Mouse (Mus musculus): ENCODE measurements around the gene Mprip.
"Not testable (repeated sequence)": the region's sequence is repeated elsewhere in the genome, so short reads cannot be mapped to it uniquely, and the experiment has no call there.

Gene Mprip

DNA sequence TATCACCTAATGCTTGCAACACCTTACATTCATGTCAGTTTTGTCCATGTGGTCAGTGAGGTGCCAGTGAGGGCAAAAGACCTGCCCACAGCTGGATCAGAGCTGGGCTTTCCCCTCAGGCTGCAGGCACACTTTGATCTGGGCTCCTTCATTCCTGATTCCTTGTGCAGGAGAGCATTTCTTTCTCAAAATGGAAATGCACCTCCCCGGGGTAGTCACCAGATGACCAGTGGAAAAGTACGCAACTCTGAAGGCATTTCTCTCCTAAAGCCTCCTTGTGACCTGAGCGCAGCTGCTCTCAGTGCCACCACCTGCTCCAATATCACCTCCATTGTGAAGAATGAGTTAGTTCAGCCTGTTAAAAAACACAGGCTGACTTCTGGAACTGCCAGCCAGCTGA is at the start of gene Mprip:
Mprip (plus strand) TSS at position 301 of the 400 bp plus-strand sequence.
- DNase-seq: peak; percentile 48

- no peak for DNase-seq
Observed at GRCm38 (mm10) chr11:59611646-59612045, 49.5 kb upstream of the Mprip start.

DNA sequence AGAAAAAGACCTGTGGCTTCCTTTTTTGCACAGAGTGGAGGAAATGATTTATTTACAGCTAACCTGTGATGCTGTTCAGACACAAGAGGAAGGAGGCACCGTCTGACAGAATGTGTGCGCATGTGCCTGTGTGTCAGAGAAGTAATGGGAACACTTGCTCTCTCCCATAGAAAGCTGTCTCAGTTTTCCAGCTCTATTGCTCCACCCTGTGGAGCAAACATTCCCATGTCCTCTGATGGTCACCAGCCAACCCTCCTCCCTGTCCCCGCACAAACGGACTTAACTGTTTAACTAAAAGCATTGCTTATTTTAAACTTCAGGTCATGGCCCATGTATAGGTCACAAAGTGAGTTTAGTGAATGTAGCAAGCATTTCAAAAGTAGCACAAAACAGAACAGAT is 47.0 kb upstream of the Mprip start:
- peak; percentile 47 for DNase-seq

DNA sequence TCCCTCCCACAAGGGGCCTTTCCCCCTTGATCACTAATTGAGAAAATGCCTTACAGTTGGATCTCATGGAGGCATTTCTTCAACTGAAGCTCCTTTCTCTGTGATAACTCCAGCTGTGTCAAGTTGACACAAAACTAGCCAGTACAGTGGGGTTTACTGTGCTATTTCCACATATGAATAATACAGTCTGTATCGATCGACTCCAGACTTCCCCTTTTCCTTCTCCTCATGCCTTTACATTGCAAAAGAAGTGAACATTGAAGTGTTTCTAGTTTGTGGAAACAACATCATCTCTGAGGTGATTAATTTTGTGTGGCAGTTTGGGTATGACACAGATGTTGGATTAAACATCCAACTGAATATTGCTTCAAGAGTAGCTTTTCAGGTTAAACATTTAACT is 44.1 kb upstream of the Mprip start:
- DNase-seq: not testable (repeated sequence)

GRCm38 (mm10) chr11:59622214-59622613 is 38.9 kb upstream of the Mprip start:
- no peak for DNase-seq

- DNase-seq: peak; percentile 74
Observed at GRCm38 (mm10) chr11:59624017-59624630, 37.0 kb upstream of the Mprip start.

- DNase-seq: no peak
Observed at GRCm38 (mm10) chr11:59626192-59626591, 34.9 kb upstream of the Mprip start.

GRCm38 (mm10) chr11:59628177-59628576 is 32.9 kb upstream of the Mprip start:
- DNase-seq: no peak

DNA sequence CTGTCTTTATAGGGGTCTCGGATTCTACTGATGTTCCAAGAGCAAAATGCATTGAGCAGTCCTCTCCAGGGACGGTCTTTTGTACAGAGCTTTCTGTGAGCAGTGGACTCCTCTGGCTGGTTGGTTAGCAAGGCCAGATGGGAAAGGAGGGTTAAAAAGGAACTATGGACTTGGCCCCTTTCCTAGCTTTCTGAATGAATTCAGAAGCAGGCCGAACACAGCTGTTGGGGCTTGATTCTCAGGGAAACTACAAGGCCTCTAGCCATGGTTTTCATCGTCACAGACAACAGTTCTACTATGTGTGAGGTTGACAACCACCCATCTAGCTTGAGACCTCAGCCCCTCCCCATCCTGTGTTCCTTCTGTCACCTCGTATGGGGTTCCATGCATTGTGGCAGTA is 31.2 kb upstream of the Mprip start:
- peak; percentile 15 for DNase-seq

- no peak for DNase-seq
Observed at GRCm38 (mm10) chr11:59631980-59632379, 29.1 kb upstream of the Mprip start.

DNA sequence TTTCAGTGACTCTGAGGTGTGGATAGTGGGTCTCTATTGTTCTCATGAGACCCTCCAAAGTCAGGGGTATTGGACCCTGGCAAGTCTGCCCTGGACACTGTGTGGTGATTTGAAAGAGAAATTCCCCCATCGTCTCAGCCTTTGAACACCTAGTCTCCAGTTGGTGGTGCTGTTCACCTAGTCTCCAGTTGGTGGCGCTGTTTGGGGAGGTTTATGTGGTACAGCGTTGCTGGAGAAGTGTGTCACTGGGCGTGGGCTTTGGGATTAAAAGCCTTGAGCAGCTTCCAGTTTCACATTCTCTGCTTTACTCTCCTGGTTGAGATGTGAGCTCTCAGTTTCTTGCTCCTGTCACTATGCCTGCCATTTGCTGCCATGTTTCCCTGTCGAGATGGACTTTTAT is 28.1 kb upstream of the Mprip start:
- peak; percentile 28 for DNase-seq

DNA sequence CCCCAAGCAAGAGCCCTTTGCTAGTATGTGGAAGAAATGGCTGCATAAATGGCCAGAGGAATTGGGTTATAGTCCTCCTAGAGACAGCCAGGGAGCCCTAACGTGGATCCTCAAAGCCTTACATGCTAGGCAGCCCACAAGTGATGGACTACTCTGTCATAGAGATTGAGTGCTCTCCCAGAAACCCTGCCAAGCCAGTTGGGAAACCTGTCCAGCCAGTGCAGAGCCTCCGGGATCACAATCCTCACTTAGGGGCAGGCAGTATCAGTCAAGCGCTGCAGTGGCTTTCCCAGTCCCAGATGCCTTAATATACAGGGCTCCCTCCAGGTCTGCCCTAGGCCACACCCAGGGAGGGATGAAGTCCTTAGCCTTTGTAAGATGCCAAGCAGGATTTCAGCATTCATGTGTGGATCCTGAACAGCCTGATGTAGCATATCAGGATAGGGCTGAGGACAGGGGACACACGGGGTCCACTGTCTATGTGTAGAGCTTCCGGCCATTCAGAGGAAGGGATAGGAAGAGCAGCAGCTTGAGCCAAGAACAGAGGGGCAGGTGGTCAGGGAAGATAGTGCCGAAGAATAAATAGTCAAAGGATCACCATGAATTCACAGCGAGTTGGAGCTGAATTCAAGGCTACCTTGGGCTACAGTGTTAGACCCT is 27.0 kb upstream of the Mprip start:
- no peak for DNase-seq

DNA sequence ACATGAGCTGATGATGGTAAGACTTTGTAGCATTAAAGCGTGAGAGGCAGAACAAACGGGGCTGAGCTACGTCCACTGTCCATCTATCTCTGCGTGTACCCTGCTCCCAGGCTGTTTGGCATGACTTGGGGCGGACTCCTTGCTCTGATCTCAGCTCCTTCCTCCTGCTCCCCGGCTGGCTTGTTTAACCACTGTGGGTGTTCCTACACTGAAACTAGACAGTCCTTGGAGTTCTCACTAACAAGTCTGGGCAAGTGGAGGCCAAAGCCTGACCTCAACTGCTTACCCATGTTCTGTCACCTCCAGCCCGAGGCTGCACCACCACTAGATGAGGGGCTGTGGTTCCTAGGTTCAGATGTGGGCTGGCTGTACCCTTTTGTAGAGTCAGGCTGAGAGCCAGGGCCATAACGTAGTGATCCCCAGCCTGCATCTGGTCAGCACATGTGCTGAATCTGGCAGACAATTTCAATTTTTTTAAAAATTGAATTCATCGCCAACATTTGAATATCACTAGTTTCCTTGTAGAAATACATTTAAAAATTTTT is 25.8 kb upstream of the Mprip start:
- no peak for DNase-seq

DNA sequence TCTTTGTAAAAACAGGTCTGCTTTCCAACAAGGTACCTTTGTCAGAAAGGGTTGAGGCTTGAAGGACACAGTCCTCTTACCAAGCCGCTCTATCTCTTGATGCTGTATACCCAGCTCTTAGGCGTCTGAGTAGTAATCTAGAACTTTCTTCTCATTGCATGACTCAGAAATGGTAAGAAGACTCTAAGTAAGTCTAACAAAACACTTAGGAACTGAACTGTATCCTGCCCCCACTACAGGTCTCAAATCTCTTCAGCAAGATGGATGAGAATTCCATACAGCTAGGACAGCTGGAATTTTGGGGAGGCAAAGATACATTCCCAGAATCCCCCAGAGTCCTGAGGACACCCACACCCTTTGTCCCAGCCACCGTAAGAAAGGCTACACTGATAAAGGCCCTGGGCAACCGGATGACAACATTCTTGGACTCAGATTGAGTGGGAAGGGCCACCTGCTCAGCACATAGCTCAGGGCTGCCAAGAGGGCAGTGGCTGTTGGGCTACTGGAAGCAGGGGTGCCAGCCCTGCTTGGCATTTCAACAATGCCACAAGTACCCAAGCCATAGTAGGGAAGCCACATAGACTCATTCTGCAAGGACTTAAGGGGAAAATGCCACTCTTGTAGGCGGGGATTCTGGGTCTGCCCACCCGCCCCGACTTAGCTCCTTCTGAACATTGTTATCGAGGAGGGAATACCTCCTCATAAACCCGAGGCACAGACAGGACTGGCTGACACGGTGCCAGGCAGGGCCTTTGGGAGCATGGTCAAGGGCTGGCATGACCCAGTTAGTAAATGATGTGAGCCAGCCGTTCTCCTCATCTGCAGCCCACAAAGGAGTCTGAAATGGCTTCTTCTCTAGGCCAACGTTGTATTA is 25.0 kb upstream of the Mprip start:
- DNase-seq: no peak

- DNase-seq: no peak
Observed at GRCm38 (mm10) chr11:59636695-59637414, 24.2 kb upstream of the Mprip start.

DNA sequence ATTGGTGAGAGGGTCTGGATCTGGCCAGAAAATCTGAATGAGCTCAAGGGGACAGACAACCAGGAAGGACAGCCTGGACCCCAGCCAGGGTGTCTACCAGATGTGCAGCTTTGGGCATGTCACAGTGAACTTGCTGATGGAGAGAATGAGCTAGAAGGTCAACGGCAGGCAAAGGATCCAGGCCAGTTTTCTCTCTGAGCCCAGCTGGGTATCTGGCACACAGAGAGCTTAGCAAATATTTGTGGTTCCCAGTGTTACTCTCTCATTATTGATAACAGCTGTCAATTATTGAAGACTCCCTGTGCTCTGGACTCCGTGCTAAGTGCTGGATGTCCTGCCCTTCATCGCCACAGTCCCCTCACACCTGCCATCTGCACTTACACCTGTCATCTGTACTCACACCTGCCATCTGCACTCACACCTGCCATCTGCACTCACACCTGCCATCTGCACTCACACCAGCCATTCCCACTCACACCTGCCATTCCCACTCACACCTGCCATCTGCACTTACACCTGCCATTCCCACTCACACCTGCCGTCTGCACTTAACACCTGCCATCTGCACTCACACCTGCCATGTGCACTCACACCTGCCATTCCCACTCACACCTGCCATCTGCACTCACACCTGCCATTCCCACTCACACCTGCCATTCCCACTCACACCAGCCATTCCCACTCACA is 21.0 kb upstream of the Mprip start:
- DNase-seq: no peak

DNA sequence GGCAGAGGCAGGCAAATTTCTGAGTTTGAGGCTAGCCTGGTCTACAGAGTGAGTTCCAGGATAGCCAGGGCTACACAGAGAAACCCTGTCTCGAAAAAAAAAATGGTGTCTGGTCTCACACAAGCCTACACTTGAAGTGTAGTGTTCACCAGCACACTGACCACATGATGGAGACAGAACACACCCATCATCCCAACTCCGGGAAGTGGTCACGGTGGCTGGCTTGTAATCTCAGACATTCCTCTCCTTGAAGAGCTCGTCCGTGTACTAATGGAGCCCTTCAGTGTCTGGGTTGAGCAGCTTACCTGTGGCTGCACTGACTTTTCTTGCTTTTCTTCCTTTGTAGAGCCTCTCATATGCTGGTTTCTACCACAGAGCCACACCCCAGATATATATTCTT is 19.9 kb upstream of the Mprip start:
- no peak for DNase-seq

- no peak for DNase-seq
Observed at GRCm38 (mm10) chr11:59642420-59642819, 18.7 kb upstream of the Mprip start.

- no peak for DNase-seq
Observed at GRCm38 (mm10) chr11:59645036-59645435, 16.1 kb upstream of the Mprip start.

- no peak for DNase-seq
Observed at GRCm38 (mm10) chr11:59649058-59649457, 12.0 kb upstream of the Mprip start.

DNA sequence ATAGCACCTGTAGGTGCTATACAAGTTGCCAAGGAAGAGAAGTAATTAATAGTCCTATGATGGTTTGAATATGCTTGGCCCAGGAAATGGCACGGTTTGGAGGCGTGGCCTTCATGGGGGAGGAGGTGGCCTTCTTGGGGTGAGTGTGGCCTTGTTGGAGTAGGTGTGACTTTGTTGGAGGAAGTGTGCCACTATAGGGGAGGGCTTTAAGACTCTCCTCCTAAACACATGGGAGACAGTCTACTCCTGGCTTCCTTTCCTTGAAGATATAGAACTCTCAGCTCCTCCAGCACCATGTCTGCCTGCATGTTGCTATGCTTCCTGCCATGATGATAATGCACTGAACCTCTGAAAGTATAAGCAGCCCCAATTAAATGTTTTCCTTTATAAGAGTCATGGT is 8.1 kb upstream of the Mprip start:
- no peak for DNase-seq

- DNase-seq: no peak
Observed at GRCm38 (mm10) chr11:59653547-59653946, 7.6 kb upstream of the Mprip start.
